Mouse (Mus musculus) limb, embryonic 11.5 days (tissue): ENCODE data around the gene Blmh. TPM values are rescaled to one million over a fixed set of nuclear protein-coding genes. Genes with fewer than 3 reads are reported as not detected.

Experiments
- ATAC-seq: fragments of 200-750 bp; cut with Nextera tagmentation; 2 replicates; pipeline ENCODE4 v1.8.0; 2017; ENCODE audit warnings: low read depth; ENCODE audit not compliant: insufficient number of reproducible peaks, low FRiP score, low TSS enrichment
- DNase-seq: peaks from one replicate; pipeline ENCODE4 v3.0.0-alpha.2; 2015; ENCODE audit warnings: low spot score
- H3K27ac ChIP-seq: fragments of 300-500 bp; sonication (generic); replicated peaks from 2 replicates; pipeline ENCODE4 v1.5.1; 2014; ENCODE audit warnings: low read depth, mild to moderate bottlenecking, low read length
- H3K27me3 ChIP-seq: fragments of 300-500 bp; sonication (generic); 2 replicates; pipeline ENCODE4 v1.6.1; 2014; ENCODE audit warnings: mild to moderate bottlenecking, low read length, mixed read lengths; ENCODE audit not compliant: control insufficient read depth, insufficient read depth
- H3K36me3 ChIP-seq: fragments of 300-500 bp; sonication (generic); 2 replicates; pipeline ENCODE4 v1.6.1; 2014; ENCODE audit warnings: mild to moderate bottlenecking, low read length, moderate library complexity, mixed read lengths; ENCODE audit not compliant: control insufficient read depth, insufficient read depth
- H3K4me1 ChIP-seq: fragments of 300-500 bp; sonication (generic); 2 replicates; pipeline ENCODE4 v1.6.1; 2014; ENCODE audit warnings: low read length, mixed read lengths; ENCODE audit not compliant: control insufficient read depth, insufficient read depth
- H3K4me2 ChIP-seq: fragments of 300-500 bp; sonication (generic); 2 replicates; pipeline ENCODE4 v1.6.1; 2014; ENCODE audit warnings: low read depth, mild to moderate bottlenecking, moderate library complexity; ENCODE audit not compliant: severe bottlenecking
- H3K4me3 ChIP-seq: fragments of 300-500 bp; sonication (generic); 2 replicates; pipeline ENCODE4 v1.5.1; 2014; ENCODE audit warnings: low read depth, low read length
- H3K9ac ChIP-seq: fragments of 300-500 bp; sonication (generic); 2 replicates; pipeline ENCODE4 v1.6.1; 2014; ENCODE audit warnings: mild to moderate bottlenecking, low read length
- H3K9me3 ChIP-seq: fragments of 300-500 bp; sonication (generic); 2 replicates; pipeline ENCODE4 v1.6.1; 2016; ENCODE audit warnings: low read length; ENCODE audit not compliant: control insufficient read depth
- WGBS: fragments of 180-500 bp; shearing (Covaris S2); extraction: QIAGEN DNeasy Blood & Tissue Kit; methylation state at CpG from one replicate; pipeline ENCODE4 v1.1.7; 2014; 5-methylcytosine and 5-hydroxymethylcytosine counted together
- polyA plus RNA-seq: library from polyadenylated mRNA; unstranded; fragments of >200 nt; fragmentation: Nextera tagmentation; extraction: Ambion mirVana; gene quantifications from 2 replicates; pipeline ENCODE4 v1.2.1, GENCODE M21; 2014

Gene Blmh
- polyA plus RNA-seq, 1 experiment from 2014 or later = 171 TPM

- ATAC-seq = no peak
- DNase-seq = no peak
Observed at GRCm38 (mm10) chr11:76974680-76975319, 50.2 kb downstream of the Blmh start.

GRCm38 (mm10) chr11:76981570-76982141 is 57.0 kb downstream of the Blmh start:
- H3K9me3 ChIP-seq = no peaks in the 10 kb centered on the region
- peaks cover 11% of the 10 kb centered on the region; the same call in 1 of the 2 replicates for H3K36me3 ChIP-seq
- H3K27ac ChIP-seq = no peak overlapping the region
- ATAC-seq (no peak), DNase-seq (no peak)
- WGBS = 94% methylated on average over 5 of the region's 5 CpGs
- H3K9ac ChIP-seq = no peak overlapping the region
- H3K4me1 ChIP-seq = no peaks in the 10 kb centered on the region
- no peak overlapping the region for H3K4me2 ChIP-seq
- H3K4me3 ChIP-seq = no peak overlapping the region
- H3K27me3 ChIP-seq = no peaks in the 10 kb centered on the region

More at GRCm38 (mm10) chr11:76974680-76975319, 50.2 kb downstream of the Blmh start:
- WGBS = 89% methylated on average over 7 of the region's 7 CpGs
- peaks cover 15% of the 10 kb centered on the region for H3K36me3 ChIP-seq
- no peak overlapping the region for H3K4me3 ChIP-seq
- H3K27me3 ChIP-seq = no peaks in the 10 kb centered on the region
- no peak overlapping the region for H3K9ac ChIP-seq
- no peak overlapping the region for H3K27ac ChIP-seq
- H3K4me2 ChIP-seq = no peak overlapping the region
- H3K4me1 ChIP-seq = no peaks in the 10 kb centered on the region
- H3K9me3 ChIP-seq = no peaks in the 10 kb centered on the region

DNA sequence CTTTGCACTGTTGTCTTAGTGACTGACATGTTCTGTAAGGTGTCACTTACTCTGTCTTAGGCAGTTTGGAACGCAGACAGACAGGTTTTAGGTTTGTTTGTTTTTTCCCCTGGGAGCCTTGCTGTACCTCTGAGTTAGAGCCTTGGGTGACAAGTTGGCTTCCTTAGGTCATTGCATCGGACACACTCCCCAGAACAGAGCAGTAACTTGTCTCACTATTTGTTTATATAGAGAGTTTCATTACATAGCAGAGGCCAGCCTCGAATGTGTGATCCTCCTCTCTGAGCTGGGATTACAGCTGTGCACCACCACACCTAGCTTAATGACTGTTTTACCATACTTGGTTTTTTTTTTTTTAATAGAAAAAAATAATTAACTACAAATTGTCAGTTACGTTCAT is 57.8 kb downstream of the Blmh start:
- Histone ChIP-seq H3K27ac (no peak overlapping the region), H3K4me2 (no peak overlapping the region), H3K9me3 (no peaks in the 10 kb centered on the region), H3K36me3 (peaks cover 15% of the 10 kb centered on the region; the same call in 1 of the 2 replicates), H3K27me3 (no peaks in the 10 kb centered on the region), H3K9ac (no peak overlapping the region), H3K4me1 (no peaks in the 10 kb centered on the region), H3K4me3 (no peak overlapping the region)
- DNase-seq (no peak), ATAC-seq (no peak)
- 75% methylated on average over 4 of the region's 4 CpGs for WGBS

GRCm38 (mm10) chr11:76983641-76984040 is 59.0 kb downstream of the Blmh start:
- no peak for ATAC-seq
- Histone ChIP-seq H3K4me2 (no peak overlapping the region), H3K27ac (no peak overlapping the region), H3K9me3 (no peaks in the 10 kb centered on the region), H3K4me1 (no peaks in the 10 kb centered on the region), H3K9ac (no peak overlapping the region), H3K27me3 (no peaks in the 10 kb centered on the region), H3K4me3 (no peak overlapping the region), H3K36me3 (peaks cover 18% of the 10 kb centered on the region; the same call in 1 of the 2 replicates)
- no peak for DNase-seq
- 79% methylated on average over 5 of the region's 5 CpGs for WGBS

DNA sequence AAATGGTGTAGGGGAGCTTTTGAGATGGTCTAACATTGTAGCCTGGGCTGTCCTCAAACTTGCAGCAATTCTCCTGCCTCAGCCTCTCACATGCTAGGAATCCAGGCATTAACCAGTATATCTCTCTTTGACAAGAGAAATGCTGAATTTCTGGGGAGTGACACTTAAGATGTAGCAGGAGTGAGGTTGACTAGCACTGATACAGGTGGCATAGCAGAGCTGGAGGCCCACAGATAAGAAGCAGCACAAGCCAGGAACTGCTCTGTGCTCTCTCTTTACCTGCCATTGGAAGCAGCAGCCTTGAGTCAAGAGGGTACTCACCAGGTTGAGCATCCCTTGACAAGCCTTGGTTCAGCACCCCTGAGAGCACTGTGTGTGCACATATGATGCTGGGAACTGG is 59.6 kb downstream of the Blmh start:
- H3K4me3 ChIP-seq = no peak overlapping the region
- H3K4me1 ChIP-seq = no peaks in the 10 kb centered on the region
- H3K27ac ChIP-seq = no peak overlapping the region
- no peak overlapping the region for H3K9ac ChIP-seq
- DNase-seq (no peak), ATAC-seq (no peak)
- H3K27me3 ChIP-seq = no peaks in the 10 kb centered on the region
- H3K4me2 ChIP-seq = no peak overlapping the region
- H3K36me3 ChIP-seq = peaks cover 17% of the 10 kb centered on the region; the same call in 1 of the 2 replicates
- no peaks in the 10 kb centered on the region for H3K9me3 ChIP-seq

DNA sequence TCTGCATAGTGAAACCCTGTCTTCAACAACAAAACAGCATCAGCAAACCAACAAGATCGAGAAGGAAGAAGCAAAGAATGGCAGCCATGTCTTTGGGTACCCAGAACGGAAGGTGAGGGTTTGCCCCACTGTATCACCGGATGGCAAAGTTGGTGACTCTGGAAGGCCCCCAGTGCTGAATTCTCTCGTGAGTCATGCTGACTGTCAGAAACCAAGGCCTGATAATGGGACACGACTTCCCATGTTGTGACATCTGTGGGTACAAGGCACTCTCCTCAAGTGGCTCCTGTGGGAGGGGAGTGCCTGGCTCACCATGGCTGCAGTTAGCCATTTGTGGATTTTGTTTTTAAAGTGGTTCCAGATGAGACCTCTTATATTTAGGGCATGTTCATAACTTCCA is 66.2 kb downstream of the Blmh start:
- no peak for ATAC-seq
- H3K36me3 ChIP-seq = peaks cover 10% of the 10 kb centered on the region; the same call in 1 of the 2 replicates
- H3K4me2 ChIP-seq = no peak overlapping the region
- H3K9me3 ChIP-seq = no peaks in the 10 kb centered on the region
- WGBS = 79% methylated on average over 5 of the region's 5 CpGs
- no peaks in the 10 kb centered on the region for H3K4me1 ChIP-seq
- no peaks in the 10 kb centered on the region for H3K27me3 ChIP-seq
- H3K9ac ChIP-seq = no peak overlapping the region
- H3K4me3 ChIP-seq = no peak overlapping the region
- no peak for DNase-seq
- H3K27ac ChIP-seq = no peak overlapping the region

DNA sequence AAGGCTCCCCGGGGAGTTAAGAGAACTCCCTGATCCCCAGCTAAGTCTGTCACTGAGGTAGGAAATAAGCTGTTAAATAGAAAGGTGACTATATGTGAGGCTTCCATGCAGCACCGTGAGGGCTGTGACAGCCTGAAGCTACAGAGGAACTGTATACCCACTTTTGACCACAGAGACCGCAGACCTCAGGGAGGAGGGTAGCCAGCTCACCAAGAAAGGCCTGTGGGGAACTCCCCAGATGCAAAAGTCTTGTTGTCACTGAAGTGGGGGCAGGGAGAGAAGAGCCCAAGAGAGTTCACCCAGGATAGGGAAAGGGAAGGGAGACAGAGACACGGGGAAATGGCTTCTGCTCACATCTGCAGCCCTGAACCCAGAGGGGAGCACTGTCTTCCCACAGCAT is 68.3 kb downstream of the Blmh start:
- Histone ChIP-seq H3K4me1 (no peaks in the 10 kb centered on the region), H3K9me3 (no peaks in the 10 kb centered on the region), H3K27ac (no peak overlapping the region), H3K27me3 (peaks cover 12% of the 10 kb centered on the region), H3K36me3 (peaks cover 1% of the 10 kb centered on the region; the same call in 1 of the 2 replicates), H3K4me3 (no peak overlapping the region), H3K9ac (no peak overlapping the region), H3K4me2 (no peak overlapping the region)
- ATAC-seq (no peak), DNase-seq (no peak)
- WGBS = 43% methylated on average over 4 of the region's 4 CpGs

DNA sequence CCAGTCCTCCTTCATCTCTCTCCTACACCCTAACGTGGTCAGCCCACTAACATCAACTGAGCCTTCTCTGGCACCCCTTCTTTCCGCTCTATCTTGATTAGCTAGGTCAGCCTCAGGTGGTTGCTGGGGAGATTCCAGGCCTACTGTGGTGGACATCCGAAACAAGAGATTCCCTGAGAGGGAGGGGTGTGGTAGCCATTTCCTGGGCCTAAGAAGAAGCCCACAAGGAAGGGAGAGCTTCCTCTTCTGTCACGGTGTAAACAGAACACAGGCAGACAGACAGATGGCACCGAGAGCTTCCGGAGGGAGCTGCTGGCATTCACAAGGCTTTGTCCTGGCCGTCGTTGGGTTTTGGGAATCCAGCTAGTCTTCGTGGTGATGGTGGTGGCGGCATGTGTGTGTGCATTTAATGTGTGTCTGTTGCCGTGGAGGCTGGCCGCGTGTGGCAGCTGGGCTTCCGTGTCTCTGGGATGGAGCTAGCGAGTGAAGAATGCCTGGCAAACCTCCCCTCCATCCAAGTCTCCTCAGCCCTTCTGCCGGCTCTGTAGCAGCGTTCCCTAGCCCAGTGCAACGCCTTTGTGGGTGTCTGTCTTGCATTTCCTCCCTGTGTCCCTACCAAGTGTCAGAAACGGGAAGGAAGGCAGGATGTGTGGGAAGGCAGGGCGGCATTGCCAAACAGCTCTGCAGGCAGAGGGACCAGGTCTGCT is 71.5 kb downstream of the Blmh start:
- Histone ChIP-seq H3K4me2 (no peak overlapping the region), H3K9ac (no peak overlapping the region), H3K27me3 (peaks cover 34% of the 10 kb centered on the region), H3K9me3 (no peaks in the 10 kb centered on the region), H3K4me1 (peaks cover 3% of the 10 kb centered on the region; the same call in 1 of the 2 replicates), H3K4me3 (no peak overlapping the region), H3K27ac (no peak overlapping the region), H3K36me3 (no peaks in the 10 kb centered on the region)
- no peak for ATAC-seq
- no peak for DNase-seq
- 59% methylated on average over 20 of the region's 20 CpGs for WGBS
